Mouse (Mus musculus): ENCODE data around the gene Mical2. TPM values are rescaled to one million over a fixed set of nuclear protein-coding genes. Genes with fewer than 3 reads are reported as not detected.
A peak's percentile ranks its signal among the peaks of the same experiment; 100 is the strongest.

Mical2 gene
- polyA plus RNA-seq, 2 experiments: 5.0 to 7.5 TPM

DNA sequence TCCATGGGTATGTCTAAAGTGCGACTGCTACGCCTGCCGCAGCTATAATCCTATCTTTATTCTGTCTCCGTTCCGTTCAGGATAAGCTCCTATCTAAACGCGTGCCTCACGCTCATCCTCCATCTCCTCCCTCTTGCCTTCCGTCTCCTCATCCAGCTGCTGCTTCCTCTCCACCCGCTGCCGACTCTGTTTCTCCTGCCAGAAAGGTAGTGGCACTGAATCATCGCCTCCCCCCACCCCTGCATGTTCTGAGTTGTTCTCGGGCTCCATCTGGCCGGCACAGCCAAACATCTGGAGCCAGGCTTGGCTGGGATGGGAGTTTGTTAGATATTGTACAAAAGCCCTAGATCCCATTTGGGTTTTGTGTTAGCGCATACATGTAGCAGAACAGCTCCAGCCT is 111.1 kb downstream of the Mical2 start:
- H3K36me3 ChIP-seq (ENCODE audit: control insufficient read depth, insufficient read depth, low read length): no peaks in the 10 kb centered on the region
- peak; percentile 68 for ATAC-seq (ENCODE audit: low FRiP score, low read depth)

DNA sequence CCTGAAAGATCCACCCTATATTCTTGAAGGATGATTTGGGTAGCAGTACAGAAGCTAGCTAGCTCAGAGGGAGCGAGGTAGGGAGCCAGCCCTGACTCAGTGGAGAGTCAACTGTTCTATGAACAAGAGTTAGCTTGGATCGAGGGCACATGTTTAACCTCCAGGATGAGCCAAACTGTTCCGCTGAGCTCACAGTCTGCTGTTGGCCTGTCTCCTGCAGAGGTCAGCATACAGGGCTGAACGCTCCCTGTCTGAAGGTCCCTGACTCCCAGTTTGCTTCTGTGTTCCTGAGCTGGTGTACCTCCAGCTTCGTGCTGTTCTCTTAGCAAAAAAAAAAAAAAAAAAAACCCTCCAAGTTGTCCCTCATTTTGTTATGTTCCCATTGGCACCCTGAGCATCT is 112.1 kb downstream of the Mical2 start:
- WGBS: 91% methylated on average over 5 of the region's 5 CpGs
- Histone ChIP-seq H3K27me3 (ENCODE audit: control insufficient read depth, insufficient read depth, low read length) (no peaks in the 10 kb centered on the region), H3K4me2 (replicated peaks; ENCODE audit: low read depth, low read length, severe bottlenecking) (no peak overlapping the region), H3K4me3 (replicated peaks; ENCODE audit: low read length) (no peak overlapping the region), H3K4me1 (ENCODE audit: control insufficient read depth, insufficient read depth, low read length) (peaks cover 19% of the 10 kb centered on the region), H3K36me3 (ENCODE audit: control insufficient read depth, insufficient read depth, low read length) (no peaks in the 10 kb centered on the region), H3K9me3 (ENCODE audit: control insufficient read depth, low read length) (no peaks in the 10 kb centered on the region), H3K27ac (replicated peaks; ENCODE audit: low read depth, low read length) (no peak overlapping the region), H3K9ac (ENCODE audit: low read depth, low read length, severe bottlenecking) (no peak overlapping the region)
- no peak for TF ChIP-seq POLR2A (IDR thresholded peaks at IDR 0.05; ENCODE audit: borderline replicate concordance, extremely low read depth, insufficient read depth, insufficient read length)
- DNase-seq (ENCODE audit: low spot score) (no peak), ATAC-seq (ENCODE audit: low FRiP score, low read depth) (no peak)

More for the DNA sequence above, 111.1 kb downstream of the Mical2 start:
- TF ChIP-seq POLR2A (IDR thresholded peaks at IDR 0.05; ENCODE audit: borderline replicate concordance, extremely low read depth, insufficient read depth, insufficient read length): no peak
- Histone ChIP-seq H3K27ac (replicated peaks; ENCODE audit: low read depth, low read length) (peak overlapping the region; percentile 50; the same call in 1 of the 2 replicates), H3K4me2 (replicated peaks; ENCODE audit: low read depth, low read length, severe bottlenecking) (peak overlapping the region; percentile 14; the same call in 1 of the 2 replicates), H3K9ac (ENCODE audit: low read depth, low read length, severe bottlenecking) (0 out of 2 replicates have a peak overlapping the region, but pooled peaks have one; percentile 3), H3K9me3 (ENCODE audit: control insufficient read depth, low read length) (no peaks in the 10 kb centered on the region), H3K4me1 (ENCODE audit: control insufficient read depth, insufficient read depth, low read length) (peaks cover 19% of the 10 kb centered on the region), H3K27me3 (ENCODE audit: control insufficient read depth, insufficient read depth, low read length) (no peaks in the 10 kb centered on the region), H3K4me3 (replicated peaks; ENCODE audit: low read length) (no peak overlapping the region)
- 53% methylated on average over 15 of the region's 15 CpGs for WGBS
- peak; percentile 74 for DNase-seq (ENCODE audit: low spot score)

DNA sequence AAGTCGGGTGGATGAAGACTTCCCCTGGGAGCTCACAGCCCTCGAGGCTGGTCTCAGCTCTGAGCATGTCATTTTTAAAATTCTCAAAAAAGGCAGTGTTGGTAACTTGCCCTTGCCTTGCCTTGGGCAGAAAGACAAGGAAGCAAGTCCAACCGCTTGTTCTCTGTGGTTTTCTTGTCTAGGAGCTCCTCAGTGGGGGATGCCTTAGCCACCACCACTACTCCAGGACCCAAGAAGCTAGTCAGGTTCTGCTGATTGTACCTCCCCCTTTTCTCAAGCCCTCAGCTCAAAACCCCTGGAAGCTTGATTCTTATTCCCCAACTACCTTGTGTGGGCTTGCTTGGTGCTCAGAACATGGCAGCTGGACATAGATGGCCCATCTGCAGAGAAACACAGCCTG is 115.4 kb downstream of the Mical2 start:
- ATAC-seq (ENCODE audit: low FRiP score, low read depth) (no peak), DNase-seq (ENCODE audit: low spot score) (no peak)
- no peak overlapping the region for H3K4me3 ChIP-seq (replicated peaks; ENCODE audit: low read length)
- no peak for TF ChIP-seq POLR2A (IDR thresholded peaks at IDR 0.05; ENCODE audit: borderline replicate concordance, extremely low read depth, insufficient read depth, insufficient read length)
- no peak overlapping the region for H3K27ac ChIP-seq (replicated peaks; ENCODE audit: low read depth, low read length)
- H3K4me1 ChIP-seq (ENCODE audit: control insufficient read depth, insufficient read depth, low read length): peaks cover 15% of the 10 kb centered on the region
- 74% methylated on average over 3 of the region's 3 CpGs for WGBS
- H3K4me2 ChIP-seq (replicated peaks; ENCODE audit: low read depth, low read length, severe bottlenecking): no peak overlapping the region
- H3K9me3 ChIP-seq (ENCODE audit: control insufficient read depth, low read length): no peaks in the 10 kb centered on the region
- no peaks in the 10 kb centered on the region for H3K36me3 ChIP-seq (ENCODE audit: control insufficient read depth, insufficient read depth, low read length)
- no peaks in the 10 kb centered on the region for H3K27me3 ChIP-seq (ENCODE audit: control insufficient read depth, insufficient read depth, low read length)
- H3K9ac ChIP-seq (ENCODE audit: low read depth, low read length, severe bottlenecking): no peak overlapping the region

DNA sequence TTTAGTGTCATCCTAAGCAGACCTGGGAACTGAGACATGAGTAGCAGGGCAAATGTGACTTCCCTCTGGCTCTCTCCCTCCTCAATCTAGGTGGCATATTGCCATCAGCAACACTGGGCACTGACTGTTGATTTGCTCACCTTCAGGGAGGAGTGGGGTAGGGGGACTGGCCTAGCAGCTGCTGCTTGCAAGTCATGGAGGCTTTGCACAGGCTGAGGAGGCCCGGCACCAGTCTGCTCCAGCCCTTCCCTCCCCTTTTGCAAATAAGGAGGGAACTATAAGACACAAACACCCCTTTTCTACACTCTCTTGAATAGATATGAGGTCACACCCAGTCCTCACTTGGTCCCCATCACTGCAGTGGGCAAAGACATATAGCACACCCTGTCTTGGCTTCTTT is 120.0 kb downstream of the Mical2 start:
- Histone ChIP-seq H3K9me3 (ENCODE audit: control insufficient read depth, low read length) (no peaks in the 10 kb centered on the region), H3K4me1 (ENCODE audit: control insufficient read depth, insufficient read depth, low read length) (no peaks in the 10 kb centered on the region), H3K27ac (replicated peaks; ENCODE audit: low read depth, low read length) (no peak overlapping the region), H3K9ac (ENCODE audit: low read depth, low read length, severe bottlenecking) (no peak overlapping the region), H3K27me3 (ENCODE audit: control insufficient read depth, insufficient read depth, low read length) (no peaks in the 10 kb centered on the region), H3K4me2 (replicated peaks; ENCODE audit: low read depth, low read length, severe bottlenecking) (no peak overlapping the region), H3K4me3 (replicated peaks; ENCODE audit: low read length) (no peak overlapping the region), H3K36me3 (ENCODE audit: control insufficient read depth, insufficient read depth, low read length) (no peaks in the 10 kb centered on the region)
- WGBS: 64% methylated on average over 1 of the region's 1 CpGs
- DNase-seq (ENCODE audit: low spot score) (no peak), ATAC-seq (ENCODE audit: low FRiP score, low read depth) (no peak)
- TF ChIP-seq POLR2A (IDR thresholded peaks at IDR 0.05; ENCODE audit: borderline replicate concordance, extremely low read depth, insufficient read depth, insufficient read length): no peak

DNA sequence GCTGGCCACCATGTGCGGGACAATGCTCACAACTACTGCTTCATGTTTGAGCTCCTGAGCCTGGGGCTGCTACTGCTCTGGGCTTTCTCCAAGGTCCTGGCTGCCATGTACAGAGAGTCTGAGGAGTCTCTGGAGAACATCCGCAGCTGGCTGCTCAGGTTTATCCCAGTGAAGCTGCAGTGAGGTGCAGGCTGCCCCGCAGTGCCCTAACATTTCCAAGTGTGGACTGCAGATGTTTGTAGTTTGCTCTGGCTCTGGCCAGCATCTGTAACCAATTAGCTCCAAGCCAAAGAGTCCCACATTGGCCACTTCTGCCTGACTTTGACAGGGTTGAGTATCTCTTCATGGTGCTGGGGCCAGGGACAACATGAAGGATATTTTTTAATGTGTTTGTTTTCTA is 125.9 kb downstream of the Mical2 start:
- Histone ChIP-seq H3K4me2 (replicated peaks; ENCODE audit: low read depth, low read length, severe bottlenecking) (no peak overlapping the region), H3K9ac (ENCODE audit: low read depth, low read length, severe bottlenecking) (no peak overlapping the region), H3K27ac (replicated peaks; ENCODE audit: low read depth, low read length) (no peak overlapping the region), H3K9me3 (ENCODE audit: control insufficient read depth, low read length) (no peaks in the 10 kb centered on the region), H3K36me3 (ENCODE audit: control insufficient read depth, insufficient read depth, low read length) (no peaks in the 10 kb centered on the region), H3K4me3 (replicated peaks; ENCODE audit: low read length) (no peak overlapping the region), H3K27me3 (ENCODE audit: control insufficient read depth, insufficient read depth, low read length) (no peaks in the 10 kb centered on the region), H3K4me1 (ENCODE audit: control insufficient read depth, insufficient read depth, low read length) (peaks cover 46% of the 10 kb centered on the region)
- TF ChIP-seq POLR2A (IDR thresholded peaks at IDR 0.05; ENCODE audit: borderline replicate concordance, extremely low read depth, insufficient read depth, insufficient read length): no peak
- DNase-seq (ENCODE audit: low spot score) (peak; percentile 51), ATAC-seq (ENCODE audit: low FRiP score, low read depth) (peak; percentile 50)
- 28% methylated on average over 3 of the region's 3 CpGs for WGBS

DNA sequence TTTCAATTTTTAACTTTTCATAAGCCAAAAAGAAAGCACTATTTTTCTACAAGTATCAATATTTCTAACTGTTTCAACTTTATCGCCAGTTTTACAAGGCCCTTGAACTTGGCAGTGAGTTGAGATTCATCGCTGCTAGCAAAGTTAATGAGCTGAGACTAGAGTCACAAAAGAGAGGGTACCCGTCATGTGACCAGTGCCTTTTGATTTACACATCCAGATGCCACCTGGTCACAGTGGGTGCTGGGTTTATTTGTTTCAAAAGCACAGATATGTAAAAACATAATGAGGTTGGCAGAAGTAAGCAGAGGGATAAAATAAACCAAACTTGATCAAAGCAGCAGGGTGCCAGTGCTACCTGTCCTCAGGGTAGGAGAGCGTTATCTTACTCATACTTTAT is 126.3 kb downstream of the Mical2 start:
- DNase-seq (ENCODE audit: low spot score) (no peak), ATAC-seq (ENCODE audit: low FRiP score, low read depth) (no peak)
- Histone ChIP-seq H3K27me3 (ENCODE audit: control insufficient read depth, insufficient read depth, low read length) (no peaks in the 10 kb centered on the region), H3K4me3 (replicated peaks; ENCODE audit: low read length) (no peak overlapping the region), H3K4me1 (ENCODE audit: control insufficient read depth, insufficient read depth, low read length) (peaks cover 46% of the 10 kb centered on the region), H3K9ac (ENCODE audit: low read depth, low read length, severe bottlenecking) (no peak overlapping the region), H3K36me3 (ENCODE audit: control insufficient read depth, insufficient read depth, low read length) (no peaks in the 10 kb centered on the region), H3K9me3 (ENCODE audit: control insufficient read depth, low read length) (no peaks in the 10 kb centered on the region), H3K27ac (replicated peaks; ENCODE audit: low read depth, low read length) (no peak overlapping the region), H3K4me2 (replicated peaks; ENCODE audit: low read depth, low read length, severe bottlenecking) (no peak overlapping the region)
- TF ChIP-seq POLR2A (IDR thresholded peaks at IDR 0.05; ENCODE audit: borderline replicate concordance, extremely low read depth, insufficient read depth, insufficient read length): no peak
- WGBS: 18% methylated on average over 4 of the region's 4 CpGs

Data from limb, embryonic 14.5 days (tissue).